Mouse (Mus musculus): ENCODE measurements around the gene Slc4a2. TPM values are rescaled to one million over a fixed set of nuclear protein-coding genes. Genes with fewer than 3 reads are reported as not detected.

Slc4a2 gene
- total and polyA plus RNA-seq, 2 experiments from 2014 or later, result 11.8 to 35.7 TPM

DNA sequence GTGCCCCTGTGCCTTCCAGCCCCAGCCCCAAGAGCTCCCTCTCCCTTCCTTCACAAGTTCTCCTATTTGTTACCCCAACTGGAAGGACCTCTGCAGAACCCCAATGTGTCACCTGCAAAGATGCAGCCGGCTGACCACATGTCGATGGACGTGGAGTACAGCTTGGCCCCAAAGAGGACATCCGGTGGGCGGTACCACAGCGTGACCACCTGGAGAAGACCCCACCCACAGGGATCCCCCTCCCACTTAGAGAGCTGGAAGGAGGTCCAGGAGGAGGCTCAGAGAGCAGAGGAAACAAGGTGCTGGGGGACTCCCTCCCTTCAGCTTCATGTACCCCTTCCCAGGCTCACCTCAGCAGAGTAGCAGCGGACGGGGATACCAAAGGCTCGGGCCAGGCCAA, 3.3 kb upstream of the Slc4a2 start:
- Histone ChIP-seq H3K4me3 (ENCODE audit: low read depth, low read length) (no peak overlapping the region), H3K36me3 (ENCODE audit: insufficient read depth, low read length) (peaks cover 25% of the 10 kb centered on the region), H3K4me1 (ENCODE audit: insufficient read depth, low read length) (peaks cover 15% of the 10 kb centered on the region; the same call in 1 of the 2 replicates), H3K4me2 (ENCODE audit: low read depth, low read length, poor library complexity, severe bottlenecking) (no peak overlapping the region), H3K27me3 (ENCODE audit: insufficient read depth, low read length) (no peaks in the 10 kb centered on the region), H3K27ac (ENCODE audit: low read depth, low read length) (no peak overlapping the region), H3K9me3 (ENCODE audit: low read length) (no peaks in the 10 kb centered on the region), H3K9ac (replicated peaks; ENCODE audit: low read length, poor library complexity, severe bottlenecking) (no peak overlapping the region)
- WGBS, result 90% methylated on average over 9 of the region's 9 CpGs
- ATAC-seq (ENCODE audit: low FRiP score), result no peak
- no peak for DNase-seq (ENCODE audit: low spot score)
- TF ChIP-seq CTCF (IDR thresholded peaks at IDR 0.05), result no peak

DNA sequence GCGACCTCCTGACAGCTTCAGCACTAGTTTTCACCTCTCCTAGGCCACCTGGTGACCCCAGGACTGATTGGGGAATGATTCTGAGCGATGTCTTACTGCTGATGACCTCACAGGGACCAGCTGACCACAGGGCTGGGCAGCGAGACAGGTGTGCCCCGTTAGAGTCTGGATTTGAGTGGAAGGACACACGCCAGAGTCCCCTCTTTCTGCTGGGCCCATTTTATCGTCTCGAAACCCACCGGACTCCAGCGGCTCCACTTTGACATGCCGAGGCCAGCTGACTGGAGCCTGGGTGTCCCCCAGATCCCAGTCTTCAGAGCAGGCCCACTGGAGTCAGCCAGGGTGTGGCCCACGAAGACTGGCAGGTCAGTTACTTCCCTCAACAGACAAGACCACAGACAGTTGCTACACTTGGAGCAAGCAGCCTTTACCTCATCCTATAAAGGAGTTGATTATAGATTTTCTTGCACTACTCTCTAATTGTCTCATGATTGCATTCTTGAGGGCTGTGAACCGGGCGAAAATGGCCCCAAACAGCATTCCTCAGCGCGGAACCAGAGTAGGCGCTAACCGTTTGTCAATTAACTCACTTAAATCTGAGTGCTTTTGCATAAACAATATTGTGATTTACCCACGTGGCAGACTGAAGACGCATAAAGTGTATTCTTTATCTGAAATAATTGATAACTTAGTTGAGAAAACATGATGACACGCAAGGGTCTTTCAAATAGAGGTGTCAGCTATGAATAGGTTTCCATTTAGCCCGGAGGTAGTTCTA, 556 bp downstream of the Slc4a2 start:
- DNase-seq (ENCODE audit: low spot score) (no peak), ATAC-seq (ENCODE audit: low FRiP score) (no peak)
- TF ChIP-seq CTCF (IDR thresholded peaks at IDR 0.05), result no peak
- Histone ChIP-seq H3K9ac (replicated peaks; ENCODE audit: low read length, poor library complexity, severe bottlenecking) (peak overlapping the region; percentile 71), H3K4me2 (ENCODE audit: low read depth, low read length, poor library complexity, severe bottlenecking) (peak overlapping the region; percentile 94), H3K9me3 (ENCODE audit: low read length) (no peaks in the 10 kb centered on the region), H3K4me3 (ENCODE audit: low read depth, low read length) (peak overlapping the region; percentile 59), H3K4me1 (ENCODE audit: insufficient read depth, low read length) (peaks cover 16% of the 10 kb centered on the region; the same call in 1 of the 2 replicates), H3K27ac (ENCODE audit: low read depth, low read length) (peak overlapping the region; percentile 92), H3K27me3 (ENCODE audit: insufficient read depth, low read length) (no peaks in the 10 kb centered on the region), H3K36me3 (ENCODE audit: insufficient read depth, low read length) (peaks cover 23% of the 10 kb centered on the region)
- 12% methylated on average over 21 of the region's 21 CpGs for WGBS

DNA sequence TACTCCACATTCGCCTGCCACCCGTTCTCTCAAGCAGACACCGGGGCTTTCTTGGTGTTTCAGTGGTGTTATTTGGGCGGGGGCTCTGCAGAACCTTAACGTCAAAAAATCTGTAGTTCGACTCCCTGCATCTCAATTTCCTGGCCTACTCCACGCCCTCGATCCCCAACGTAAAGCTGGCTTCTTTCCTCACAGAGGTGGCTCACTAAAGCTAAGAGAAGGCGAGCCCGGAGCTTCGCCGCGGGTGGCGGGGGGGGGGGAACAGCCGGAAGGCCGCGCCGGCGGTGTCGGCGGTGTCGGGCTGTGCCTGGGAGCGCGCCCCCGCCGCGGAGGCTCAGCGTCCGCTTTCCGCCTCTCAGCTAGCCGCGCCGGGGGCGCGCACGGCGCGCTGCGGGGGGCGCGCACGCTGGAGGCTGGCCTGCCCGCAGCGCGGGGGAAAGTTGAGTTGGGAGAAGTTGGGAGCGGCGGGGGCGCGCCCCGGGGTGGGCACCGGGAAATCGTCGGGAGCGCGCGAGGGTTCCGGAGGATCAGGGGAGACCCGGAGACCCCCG, 1.3 kb downstream of the Slc4a2 start:
- under 1% methylated on average over 53 of the region's 60 CpGs for WGBS
- no peak for ATAC-seq (ENCODE audit: low FRiP score)
- no peak for TF ChIP-seq CTCF (IDR thresholded peaks at IDR 0.05)

DNA sequence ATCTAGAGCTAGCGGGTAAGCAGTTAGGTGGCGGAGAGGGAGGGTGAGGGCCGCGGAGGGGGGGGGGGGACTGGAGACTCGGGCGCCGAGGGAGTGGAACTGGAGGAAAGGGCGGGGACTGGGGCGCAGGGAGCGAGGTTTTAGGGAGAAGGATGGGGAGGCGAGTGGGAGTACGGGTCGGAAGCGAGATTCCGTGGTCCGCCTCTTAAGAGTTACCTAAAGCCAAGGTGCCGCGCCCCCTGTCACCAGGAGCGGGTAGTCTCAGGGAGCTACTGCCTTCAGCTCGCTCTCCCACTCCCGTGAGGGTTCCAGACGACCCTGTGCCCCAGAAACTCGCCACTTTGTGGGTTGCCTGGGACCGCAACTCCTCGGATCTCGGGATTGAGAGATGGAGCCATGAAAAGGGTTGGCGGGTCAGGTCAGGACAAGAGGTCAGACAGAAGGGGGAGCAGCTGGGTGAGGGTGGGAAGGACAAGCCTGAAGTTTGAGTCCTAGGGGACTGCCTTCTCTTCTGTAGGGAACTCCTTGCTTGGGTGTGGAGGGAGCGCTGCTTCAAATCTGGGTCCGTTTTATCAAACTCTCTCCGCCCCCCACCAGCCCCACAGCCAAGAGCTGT, 1.9 kb downstream of the Slc4a2 start:
- H3K9me3 ChIP-seq (ENCODE audit: low read length), result no peaks in the 10 kb centered on the region
- peaks cover 17% of the 10 kb centered on the region for H3K36me3 ChIP-seq (ENCODE audit: insufficient read depth, low read length)
- peak overlapping the region; percentile 52 for H3K9ac ChIP-seq (replicated peaks; ENCODE audit: low read length, poor library complexity, severe bottlenecking)
- H3K4me3 ChIP-seq (ENCODE audit: low read depth, low read length), result peak overlapping the region; percentile 59
- TF ChIP-seq CTCF (IDR thresholded peaks at IDR 0.05), result peak; percentile 39; the same call in 1 of the 2 replicates
- H3K4me2 ChIP-seq (ENCODE audit: low read depth, low read length, poor library complexity, severe bottlenecking), result peak overlapping the region; percentile 94
- peaks cover 16% of the 10 kb centered on the region; the same call in 1 of the 2 replicates for H3K4me1 ChIP-seq (ENCODE audit: insufficient read depth, low read length)
- H3K27me3 ChIP-seq (ENCODE audit: insufficient read depth, low read length), result no peaks in the 10 kb centered on the region
- H3K27ac ChIP-seq (ENCODE audit: low read depth, low read length), result peak overlapping the region; percentile 32; the same call in 1 of the 2 replicates
- DNase-seq (ENCODE audit: low spot score) (peak; percentile 44), ATAC-seq (ENCODE audit: low FRiP score) (no peak)
- under 1% methylated on average over 24 of the region's 30 CpGs for WGBS

More for the DNA sequence above, 1.3 kb downstream of the Slc4a2 start:
- Histone ChIP-seq H3K36me3 (ENCODE audit: insufficient read depth, low read length) (peaks cover 18% of the 10 kb centered on the region), H3K9ac (replicated peaks; ENCODE audit: low read length, poor library complexity, severe bottlenecking) (peak overlapping the region; percentile 52), H3K4me2 (ENCODE audit: low read depth, low read length, poor library complexity, severe bottlenecking) (peak overlapping the region; percentile 94), H3K4me3 (ENCODE audit: low read depth, low read length) (peak overlapping the region; percentile 59), H3K4me1 (ENCODE audit: insufficient read depth, low read length) (peaks cover 16% of the 10 kb centered on the region; the same call in 1 of the 2 replicates), H3K27me3 (ENCODE audit: insufficient read depth, low read length) (no peaks in the 10 kb centered on the region), H3K9me3 (ENCODE audit: low read length) (no peaks in the 10 kb centered on the region), H3K27ac (ENCODE audit: low read depth, low read length) (peak overlapping the region; percentile 92)
- peak; percentile 87 for DNase-seq (ENCODE audit: low spot score)

DNA sequence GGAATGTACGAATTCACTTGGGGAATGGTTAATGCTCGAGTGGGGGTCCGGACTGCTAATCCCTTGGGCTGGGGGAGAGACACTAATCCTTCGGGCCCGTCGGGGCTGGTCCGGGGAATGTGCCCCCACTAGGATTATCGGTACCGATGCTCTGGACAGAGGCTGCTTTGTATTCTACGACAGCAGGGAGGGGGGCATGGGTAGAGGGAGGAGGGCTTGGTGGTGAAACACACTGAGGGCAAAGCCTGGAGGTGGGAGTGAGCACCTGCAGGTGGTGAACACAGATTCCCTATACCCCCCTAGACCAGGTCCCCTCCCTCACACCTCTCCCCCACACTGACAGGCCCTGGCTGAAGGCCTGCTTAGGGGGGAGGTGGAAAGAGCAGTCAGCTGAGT, 2.4 kb downstream of the Slc4a2 start:
- H3K9ac ChIP-seq (replicated peaks; ENCODE audit: low read length, poor library complexity, severe bottlenecking), result peak overlapping the region; percentile 52; the same call in 1 of the 2 replicates
- DNase-seq (ENCODE audit: low spot score) (no peak), ATAC-seq (ENCODE audit: low FRiP score) (no peak)
- H3K4me3 ChIP-seq (ENCODE audit: low read depth, low read length), result peak overlapping the region; percentile 59
- H3K4me1 ChIP-seq (ENCODE audit: insufficient read depth, low read length), result peaks cover 16% of the 10 kb centered on the region; the same call in 1 of the 2 replicates
- H3K9me3 ChIP-seq (ENCODE audit: low read length), result no peaks in the 10 kb centered on the region
- peak overlapping the region; percentile 94 for H3K4me2 ChIP-seq (ENCODE audit: low read depth, low read length, poor library complexity, severe bottlenecking)
- no peak overlapping the region for H3K27ac ChIP-seq (ENCODE audit: low read depth, low read length)
- no peaks in the 10 kb centered on the region for H3K27me3 ChIP-seq (ENCODE audit: insufficient read depth, low read length)
- TF ChIP-seq CTCF (IDR thresholded peaks at IDR 0.05), result no peak
- 3% methylated on average over 10 of the region's 10 CpGs for WGBS
- H3K36me3 ChIP-seq (ENCODE audit: insufficient read depth, low read length), result peaks cover 17% of the 10 kb centered on the region
